Mouse (Mus musculus) c-Kit-positive CD71-negative TER-119-negative erythroid progenitor cells, embryonic 14.5 days (primary cell): ENCODE measurements around the gene Rab11fip4.

Experiments used
- DNase-seq: peaks from one replicate; pipeline ENCODE4 v3.0.0-alpha.2; 2013; ENCODE audit warnings: low read depth

Gene Rab11fip4

GRCm38 (mm10) chr11:79713184-79713583 is 122.2 kb downstream of the Rab11fip4 start:
- DNase-seq = no peak

- DNase-seq = no peak
Measured at GRCm38 (mm10) chr11:79713678-79714077, 122.7 kb downstream of the Rab11fip4 start.

DNA sequence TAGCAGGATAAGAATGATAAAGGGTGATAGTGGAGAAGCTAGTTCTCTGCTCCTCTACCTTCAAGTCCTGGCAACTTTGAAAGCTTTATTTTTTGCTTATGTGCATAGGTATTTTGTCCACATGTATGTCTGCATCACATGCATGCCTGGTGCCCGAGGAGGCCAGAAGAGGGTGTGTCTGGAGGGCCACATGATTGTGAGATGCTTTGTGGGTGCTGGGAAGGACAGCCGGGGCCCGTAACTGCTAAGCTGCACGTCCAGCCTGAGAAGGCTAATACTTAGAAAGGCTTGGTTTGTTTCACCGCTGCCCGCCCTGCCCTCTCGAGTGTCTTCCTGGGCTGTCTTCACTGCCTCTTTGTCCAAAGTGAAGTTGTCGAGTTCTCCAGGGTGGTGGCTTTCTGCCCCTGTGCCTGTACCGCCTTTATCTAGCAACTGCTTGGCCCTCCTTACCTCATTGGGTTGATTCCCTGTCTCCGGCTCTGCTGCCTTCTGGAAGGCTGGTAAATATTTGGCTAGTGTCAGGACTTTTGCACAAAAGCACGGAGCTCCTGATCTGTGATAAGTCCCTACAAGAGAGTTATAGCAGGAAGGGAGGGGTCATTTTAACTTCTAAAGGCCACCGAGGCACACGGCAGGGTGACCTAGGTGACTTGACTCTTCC is 123.2 kb downstream of the Rab11fip4 start:
- no peak for DNase-seq

- no peak for DNase-seq
Measured at GRCm38 (mm10) chr11:79714743-79715110, 123.7 kb downstream of the Rab11fip4 start.

DNA sequence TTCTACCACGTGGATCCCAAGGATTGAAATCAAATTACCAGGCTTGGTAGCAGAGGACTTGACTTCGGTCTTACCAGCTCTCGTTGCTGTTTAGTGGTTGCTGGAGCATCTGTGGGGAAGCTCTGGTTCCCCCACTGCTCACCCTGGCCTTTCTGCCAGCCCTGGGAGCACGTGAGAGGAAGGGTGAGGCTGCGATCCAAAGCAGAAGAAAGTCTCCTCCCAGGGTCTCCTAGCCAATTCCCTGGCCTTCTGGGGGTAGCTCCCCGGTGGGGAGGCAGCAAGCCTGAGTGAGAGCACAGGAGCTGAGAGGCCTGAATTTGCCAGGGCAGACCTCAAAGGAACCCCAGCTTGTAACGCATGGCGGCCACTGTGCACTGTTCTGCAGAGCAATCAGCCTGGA is 124.3 kb downstream of the Rab11fip4 start:
- no peak for DNase-seq

DNA sequence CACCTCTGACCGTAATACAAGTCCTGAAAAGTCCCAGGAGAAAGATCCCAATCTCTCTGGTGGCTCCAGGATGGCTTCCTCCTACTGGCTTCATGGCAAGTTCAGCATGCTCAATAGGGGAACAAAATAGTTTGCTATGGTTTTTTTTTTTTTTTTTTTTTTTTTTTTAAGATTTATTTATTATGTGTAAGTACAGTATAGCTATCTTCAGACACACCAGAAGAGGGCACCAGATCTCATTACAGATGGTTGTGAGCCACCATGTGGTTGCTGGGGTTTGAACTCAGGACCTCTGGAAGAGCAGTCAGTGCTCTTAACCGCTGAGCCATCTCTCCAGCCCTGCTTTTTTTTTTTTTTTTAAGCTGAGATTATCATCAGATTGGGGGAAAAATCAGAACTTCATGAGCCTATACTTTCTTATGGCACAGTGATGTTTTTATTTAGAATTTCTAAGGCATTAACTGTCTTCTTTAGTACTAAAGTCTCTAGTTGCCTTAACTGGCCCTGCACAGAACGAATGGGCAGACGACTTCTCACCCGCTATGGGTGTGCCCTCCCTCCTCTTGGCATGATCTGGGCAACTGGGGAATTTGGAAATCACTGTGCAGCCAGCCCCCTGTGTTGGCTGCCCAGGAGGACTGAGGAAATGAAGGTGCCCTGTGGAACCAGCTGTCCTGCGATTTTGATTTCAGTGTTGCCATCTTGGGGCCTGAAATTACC is 124.9 kb downstream of the Rab11fip4 start:
- DNase-seq = no peak

DNA sequence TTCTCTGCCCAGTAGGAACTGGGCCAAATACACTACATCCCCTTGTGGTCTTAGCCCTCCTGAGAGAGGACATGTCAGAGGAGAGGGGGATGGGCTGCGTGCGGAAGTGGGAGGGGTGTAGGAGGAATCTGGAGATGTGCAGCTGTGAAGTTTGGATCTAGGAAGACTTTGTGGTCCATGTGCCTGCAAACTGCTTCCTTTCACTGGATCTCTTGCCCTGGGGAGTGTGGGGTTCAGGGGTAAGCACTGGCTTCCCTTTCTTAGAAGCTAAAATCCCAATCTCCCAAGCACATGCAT is 125.4 kb downstream of the Rab11fip4 start:
- no peak for DNase-seq

DNA sequence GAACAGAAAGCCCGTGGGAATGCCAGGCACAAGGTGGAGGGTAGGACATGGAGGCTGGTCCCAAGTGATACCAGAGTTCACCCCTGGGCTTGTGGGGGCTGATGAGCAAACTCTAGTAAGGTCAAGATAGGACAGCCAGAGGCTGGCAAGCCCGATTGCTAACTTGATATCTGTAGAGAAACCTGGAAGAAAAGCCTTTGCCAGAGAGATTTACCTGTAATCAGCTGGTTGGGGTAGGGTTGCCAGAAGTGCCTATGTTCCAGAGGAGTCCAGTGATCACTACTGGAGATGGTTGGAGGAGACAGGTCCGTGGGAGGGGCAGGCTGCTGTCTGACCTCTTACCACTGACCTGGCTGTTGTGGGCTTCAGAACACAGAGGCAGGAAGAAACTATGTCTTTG is 126.3 kb downstream of the Rab11fip4 start:
- no peak for DNase-seq

DNA sequence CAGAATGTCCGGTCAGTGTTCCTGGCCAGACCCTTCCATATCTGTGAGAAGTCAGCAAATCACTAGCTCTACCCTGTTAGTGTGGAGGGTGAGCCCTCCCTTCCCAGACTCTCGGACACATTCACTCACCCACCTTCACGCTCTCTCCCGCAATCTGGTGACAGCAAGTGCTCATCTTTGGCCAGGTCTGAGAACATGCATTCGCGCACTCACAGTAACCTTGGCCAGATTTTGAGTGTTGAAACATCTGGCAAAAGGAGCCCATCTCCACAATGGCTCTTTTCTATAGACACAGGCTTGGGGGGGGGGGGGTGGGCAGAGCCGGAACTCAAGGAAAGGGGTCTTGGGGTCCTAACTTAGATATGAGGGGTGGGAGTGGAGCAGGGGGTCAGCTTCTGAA is 126.8 kb downstream of the Rab11fip4 start:
- no peak for DNase-seq

DNA sequence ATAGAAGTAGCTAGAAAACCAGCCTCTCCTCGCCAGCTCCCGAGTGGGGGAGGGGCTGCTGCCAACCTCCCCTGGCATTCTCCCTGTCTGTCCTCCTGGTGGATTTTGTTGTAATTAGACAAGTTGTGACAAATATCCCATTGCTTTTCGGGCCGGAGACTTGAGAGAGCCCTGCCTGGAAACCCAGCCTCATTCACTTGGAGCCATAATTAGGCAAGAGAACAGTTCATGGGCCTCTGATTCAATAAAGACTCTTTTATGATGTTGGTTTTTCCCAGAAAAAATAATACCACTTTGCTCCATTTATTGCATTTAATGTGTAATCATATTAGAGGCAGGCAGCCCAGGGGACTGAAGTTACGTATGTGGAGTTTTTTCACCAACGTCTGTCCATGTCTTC is 127.2 kb downstream of the Rab11fip4 start:
- DNase-seq = no peak

DNA sequence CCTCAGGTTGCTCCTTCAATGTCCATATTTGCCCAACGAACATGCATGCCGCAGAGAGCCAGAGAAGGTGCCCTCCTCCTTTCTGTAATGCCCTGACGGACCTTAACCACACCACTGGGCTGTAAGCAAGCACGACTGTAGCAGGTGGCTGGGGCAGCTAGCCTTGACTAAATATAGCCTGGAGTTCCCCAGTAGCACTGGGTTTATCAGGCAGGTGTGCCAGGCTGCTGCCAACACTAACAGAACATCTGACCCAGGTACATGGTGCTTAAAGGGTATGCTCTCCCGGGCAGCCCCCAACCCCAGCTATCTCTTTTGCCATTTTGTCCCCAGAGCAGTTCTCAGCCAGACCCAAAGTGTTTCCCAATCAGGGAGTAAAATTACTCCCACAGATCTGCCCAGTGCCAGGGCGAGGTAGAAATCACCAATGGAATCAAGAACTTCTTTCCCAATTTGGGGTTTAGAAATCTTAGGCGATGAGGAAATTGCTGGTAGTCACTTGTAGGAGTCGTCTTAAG is 127.9 kb downstream of the Rab11fip4 start:
- DNase-seq = no peak

DNA sequence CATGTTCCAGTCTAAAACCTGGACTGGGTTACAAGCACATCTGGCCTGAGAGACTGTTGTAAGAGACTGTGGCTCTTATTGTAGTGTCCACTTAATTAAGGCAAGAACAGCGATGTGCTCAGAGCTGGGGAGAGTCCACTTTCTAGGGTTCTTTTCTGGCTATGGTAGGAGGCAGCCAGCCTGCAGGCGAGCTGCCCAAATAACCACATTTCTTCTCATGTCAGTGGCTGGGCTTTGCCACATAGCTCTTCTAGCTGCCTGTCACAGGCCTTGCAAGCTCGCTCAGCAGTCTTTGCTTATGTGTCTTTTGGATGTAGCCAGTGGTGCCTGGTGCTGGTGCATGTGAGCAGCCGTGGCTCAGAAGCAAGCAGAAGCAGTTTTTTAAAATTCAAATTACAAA is 129.7 kb downstream of the Rab11fip4 start:
- DNase-seq = no peak

GRCm38 (mm10) chr11:79722811-79723210 is 131.8 kb downstream of the Rab11fip4 start:
- DNase-seq = no peak

GRCm38 (mm10) chr11:79725005-79725404 is 134.0 kb downstream of the Rab11fip4 start:
- DNase-seq = no peak

DNA sequence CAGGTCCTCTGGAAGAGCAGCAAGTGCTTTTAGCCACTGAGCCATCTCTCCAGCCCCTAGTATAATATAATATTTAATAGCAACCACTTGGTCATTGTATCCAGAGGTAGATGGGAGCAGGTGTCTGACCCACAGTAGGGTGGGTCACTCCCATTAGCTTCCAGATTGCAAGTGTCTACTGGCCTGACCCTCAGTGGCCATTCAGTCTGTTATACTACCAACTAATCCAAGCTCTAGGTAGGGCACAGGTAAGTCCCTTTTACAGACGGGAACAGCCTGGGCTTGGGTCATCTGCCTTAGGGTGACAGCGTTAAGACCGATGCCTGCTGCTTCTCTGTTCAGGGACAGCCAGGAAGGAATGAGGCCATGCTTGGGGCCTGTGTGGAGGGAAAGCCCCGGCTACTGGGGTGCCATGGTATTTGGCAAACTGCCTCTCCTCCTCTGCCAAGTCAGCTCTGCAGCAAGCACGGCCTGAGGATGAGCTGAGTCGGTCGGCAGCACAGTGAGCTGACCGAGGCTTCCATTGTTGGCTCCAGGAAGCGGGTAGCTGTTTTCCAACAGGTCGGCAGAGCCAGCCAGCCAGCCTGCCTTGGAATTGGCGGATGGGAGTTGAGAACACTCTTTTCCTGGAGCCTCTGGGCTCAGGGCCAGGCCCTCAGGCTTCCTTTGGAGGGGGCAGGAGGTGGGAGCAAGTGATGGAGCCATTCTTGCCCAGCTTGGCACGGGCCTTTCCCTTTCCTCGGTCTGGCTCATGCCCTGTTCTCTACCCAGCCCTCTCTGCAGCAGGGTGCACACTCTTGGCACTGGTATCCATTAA is 138.4 kb downstream of the Rab11fip4 start:
- DNase-seq = no peak

- DNase-seq = no peak
Measured at GRCm38 (mm10) chr11:79730462-79730861, 139.4 kb downstream of the Rab11fip4 start.

GRCm38 (mm10) chr11:79731476-79731875 is 140.5 kb downstream of the Rab11fip4 start:
- DNase-seq = no peak

- no peak for DNase-seq
Measured at GRCm38 (mm10) chr11:79733013-79733412, 142.0 kb downstream of the Rab11fip4 start.

DNA sequence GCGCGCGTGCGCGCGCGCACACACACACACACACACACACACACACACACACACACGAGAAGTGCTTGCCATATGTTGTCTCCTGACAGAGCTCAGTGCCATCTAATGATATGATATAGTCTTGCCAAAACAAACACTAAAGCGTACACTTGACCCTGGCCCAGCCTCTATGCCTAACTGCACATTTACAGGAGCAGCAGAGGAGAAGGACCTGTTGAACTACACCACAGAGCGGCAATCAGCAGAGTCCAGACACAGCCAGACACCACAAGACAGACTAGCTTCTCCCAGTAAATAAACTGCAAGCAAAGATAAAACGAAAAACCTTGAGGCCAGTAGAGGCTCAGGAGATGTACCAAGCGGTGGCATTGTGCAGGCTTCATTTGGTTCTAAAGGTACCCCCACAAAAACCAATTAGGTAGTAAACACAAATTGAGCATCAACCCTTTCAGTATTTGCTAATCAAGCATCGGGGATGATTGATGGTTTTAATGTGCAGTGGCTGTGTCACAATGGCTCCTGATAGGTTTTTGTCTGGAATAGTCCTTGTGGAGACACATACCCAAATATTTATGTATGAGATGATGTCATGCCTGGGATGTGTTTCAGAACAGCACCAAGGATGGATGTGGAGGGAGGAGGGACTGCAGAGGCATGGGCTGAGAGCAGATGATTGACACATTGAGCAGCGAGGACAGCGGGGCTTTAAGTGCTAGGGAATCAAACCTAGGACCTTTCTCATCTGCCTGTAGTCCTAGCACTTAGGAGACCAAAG is 145.4 kb downstream of the Rab11fip4 start:
- no peak for DNase-seq

DNA sequence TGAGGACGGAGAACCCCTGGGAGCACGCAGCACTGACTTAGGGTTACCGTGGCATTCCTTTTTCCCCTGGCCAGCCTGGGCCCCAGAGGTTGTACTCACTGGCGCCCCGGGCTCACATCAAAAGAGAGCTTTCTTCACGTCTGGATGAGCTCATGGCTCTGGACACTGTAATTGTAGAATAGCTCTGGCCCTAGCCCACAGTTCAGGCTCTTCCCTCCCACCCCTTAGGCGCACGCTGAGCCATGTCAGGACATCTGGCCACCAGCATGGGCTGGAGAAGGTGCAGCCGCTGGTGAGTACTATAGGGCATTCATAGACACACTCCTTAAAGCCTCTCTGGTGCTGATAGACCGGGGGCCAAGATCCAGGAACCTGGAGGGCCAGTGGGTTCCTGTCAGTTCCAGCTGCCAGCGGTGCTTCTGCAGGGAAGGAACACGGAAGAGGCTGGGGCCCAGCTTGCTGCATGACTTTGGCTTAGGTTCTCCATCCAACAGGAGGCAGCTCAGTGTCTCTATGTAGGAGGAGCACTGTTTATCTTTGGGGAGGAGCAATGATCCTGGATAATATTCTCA is 146.2 kb downstream of the Rab11fip4 start:
- no peak for DNase-seq

- no peak for DNase-seq
Measured at GRCm38 (mm10) chr11:79737865-79738502, 147.0 kb downstream of the Rab11fip4 start.
